In genomic region chr8:11430688-11431087, GRCm38 (mm10) we compare ENCODE assay signal across 9 mouse cellular contexts. TPM values are rescaled to one million over a fixed set of nuclear protein-coding genes. Genes with fewer than 3 reads are reported as not detected.
DNase-seq lines count a peak whose midpoint lies in the region; ATAC-seq and TF ChIP-seq lines count a peak whose summit lies in the region.
"Had no signal": no experiment of that assay in that cellular context is flagged by ENCODE, and none has a peak within 500 bp of the region (broad histone marks: within the 10 kb centered on the region; RNA-seq: fewer than 3 reads in every experiment).

No protein-coding gene starts in this region.

- no peak overlapping the region for H3K9ac ChIP-seq in forebrain, postnatal 0 days
- no peak overlapping the region for H3K9ac ChIP-seq in forebrain, embryonic 12.5 days

- no peaks in the 10 kb centered on the region for H3K9me3 ChIP-seq in forebrain, postnatal 0 days (ENCODE audit: low read length)
- no peaks in the 10 kb centered on the region for H3K9me3 ChIP-seq in forebrain, embryonic 12.5 days

- H3K27ac ChIP-seq in forebrain, postnatal 0 days (ENCODE audit: low read depth, low read length): no peak overlapping the region
- no peak overlapping the region for H3K27ac ChIP-seq in forebrain, embryonic 12.5 days

- no peak for ATAC-seq in forebrain, postnatal 0 days
- ATAC-seq in forebrain, embryonic 12.5 days (ENCODE audit: low FRiP score): no peak
- ATAC-seq: forebrain, embryonic 16.5 days had no signal

- no peak overlapping the region for H3K4me2 ChIP-seq in forebrain, postnatal 0 days (ENCODE audit: low read depth)
- no peak overlapping the region for H3K4me2 ChIP-seq in forebrain, embryonic 12.5 days

- WGBS in forebrain, postnatal 0 days: 58% methylated on average over 5 of the region's 5 CpGs
- 53% methylated on average over 5 of the region's 5 CpGs for WGBS in forebrain, embryonic 12.5 days

- no peak for DNase-seq in forebrain, postnatal 0 days
- DNase-seq in A20 (ENCODE audit: low read depth, low spot score) (peak; percentile 61), MN1 (ENCODE audit: low spot score) (no peak)
- peak; percentile 67 for DNase-seq in adrenal gland, postnatal 14 days
- peak; percentile 38 to 59 for DNase-seq in kidney, postnatal 36 days
- no peak for DNase-seq in frontal cortex, postnatal 10 days (ENCODE audit: low spot score in 2 of 2)
- no peak for DNase-seq in gastrocnemius, adult 8-10 months (ENCODE audit: low spot score in 2 of 2)

- peaks cover 26% of the 10 kb centered on the region for H3K36me3 ChIP-seq in forebrain, postnatal 0 days (ENCODE audit: insufficient read depth)
- no peaks in the 10 kb centered on the region for H3K36me3 ChIP-seq in forebrain, embryonic 12.5 days (replicated peaks)

- H3K4me3 ChIP-seq in forebrain, postnatal 0 days (ENCODE audit: low read depth, low read length): no peak overlapping the region
- no peak overlapping the region for H3K4me3 ChIP-seq in forebrain, embryonic 12.5 days (replicated peaks)

- H3K4me1 ChIP-seq in forebrain, postnatal 0 days (ENCODE audit: insufficient read depth): no peaks in the 10 kb centered on the region
- no peaks in the 10 kb centered on the region for H3K4me1 ChIP-seq in forebrain, embryonic 12.5 days

- peak; percentile 55 for TF ChIP-seq CTCF in forebrain, postnatal 0 days (IDR thresholded peaks at IDR 0.05; ENCODE audit: low read depth)

- no peaks in the 10 kb centered on the region for H3K27me3 ChIP-seq in forebrain, postnatal 0 days (ENCODE audit: insufficient read depth, low read length)
- H3K27me3 ChIP-seq in forebrain, embryonic 12.5 days: no peaks in the 10 kb centered on the region

RNA-seq across cellular contexts. Expression of gene Rab20, which starts 47.8 kb away (rescaled TPM):
- total RNA-seq in forebrain, postnatal 0 days (2014; rRNA removed): 0.95 and 1.2 TPM in 2 replicates
- polyA plus RNA-seq in forebrain, postnatal 0 days (2015; fragmentation: Nextera tagmentation; extraction: Ambion mirVana): 1.6 and 2.7 TPM in 2 replicates
- 0.36 and 0.74 TPM in 2 replicates for polyA plus RNA-seq in forebrain, embryonic 12.5 days (2016; fragmentation: Nextera tagmentation; extraction: Ambion mirVana)
- total RNA-seq in adrenal gland, postnatal 14 days (2021): 6.3 and 6.9 TPM in 2 replicates
- 1 to 10 TPM; 3.8 to 5.2 (median 4.3) TPM for total RNA-seq in gastrocnemius, adult 8-10 months (2022)

Comparison
In these comparisons a context has a peak if more than half of its experiments do, and no peak if none do; other contexts are left out.
1. DNase-seq: peak in A20 (single experiment), adrenal gland, postnatal 14 days (single experiment) and kidney, postnatal 36 days (2 of 2); none in forebrain, postnatal 0 days (single experiment), MN1 (single experiment), frontal cortex, postnatal 10 days (0 of 2) and gastrocnemius, adult 8-10 months (0 of 2).